Mouse (Mus musculus) kidney, embryonic 15.5 days (tissue): Measurements from ENCODE around the gene Evc2. TPM values are rescaled to one million over a fixed set of nuclear protein-coding genes. Genes with fewer than 3 reads are reported as not detected.
A peak's percentile ranks its signal among the peaks of the same experiment; 100 is the strongest.

Experiments
- ATAC-seq: fragments of 200-750 bp; cut with Nextera tagmentation; replicated peaks from 2 replicates; pipeline ENCODE4 v1.8.0; 2017; ENCODE audit warnings: moderate TSS enrichment; ENCODE audit not compliant: low FRiP score
- H3K27ac ChIP-seq: fragments of 300-500 bp; sonication (generic); 2 replicates; pipeline ENCODE4 v1.5.1; 2015; ENCODE audit warnings: mild to moderate bottlenecking, inconsistent platforms
- H3K27me3 ChIP-seq: fragments of 300-500 bp; sonication (generic); 2 replicates; pipeline ENCODE4 v1.6.1; 2015; ENCODE audit warnings: inconsistent platforms
- H3K36me3 ChIP-seq: fragments of 300-500 bp; sonication (generic); 2 replicates; pipeline ENCODE4 v1.6.1; 2015; ENCODE audit warnings: inconsistent platforms
- H3K4me1 ChIP-seq: fragments of 300-500 bp; sonication (generic); 2 replicates; pipeline ENCODE4 v1.6.1; 2015; ENCODE audit warnings: inconsistent platforms
- H3K4me2 ChIP-seq: fragments of 300-500 bp; sonication (generic); 2 replicates; pipeline ENCODE4 v1.6.1; 2015; ENCODE audit warnings: moderate library complexity, mild to moderate bottlenecking, inconsistent platforms
- H3K4me3 ChIP-seq: fragments of 300-500 bp; sonication (generic); replicated peaks from 2 replicates; pipeline ENCODE4 v1.5.1; 2015; ENCODE audit warnings: mild to moderate bottlenecking, inconsistent platforms
- H3K9ac ChIP-seq: fragments of 300-500 bp; sonication (generic); 2 replicates; pipeline ENCODE4 v1.6.1; 2015; ENCODE audit warnings: mild to moderate bottlenecking, inconsistent platforms
- H3K9me3 ChIP-seq: fragments of 300-500 bp; sonication (generic); replicated peaks from 2 replicates; pipeline ENCODE4 v1.6.1; 2016; ENCODE audit warnings: inconsistent platforms
- WGBS: fragments of 180-500 bp; shearing (Covaris S2); methylation state at CpG from one replicate; pipeline ENCODE4 v1.1.7; 2015; ENCODE audit warnings: mixed read lengths; 5-methylcytosine and 5-hydroxymethylcytosine counted together
- polyA plus RNA-seq: library from polyadenylated mRNA; unstranded; fragments of >200 nt; fragmentation: Nextera tagmentation; extraction: Ambion mirVana; gene quantifications from 2 replicates; pipeline ENCODE4 v1.2.1, GENCODE M21; 2015

Evc2 gene
- polyA plus RNA-seq, 1 experiment from 2014 or later = 22.8 TPM

GRCm38 (mm10) chr5:37377376-37377775 is 39.1 kb downstream of the Evc2 start:
- no peak for ATAC-seq
- Histone ChIP-seq H3K27me3 (no peaks in the 10 kb centered on the region), H3K9ac (no peak overlapping the region), H3K9me3 (no peaks in the 10 kb centered on the region), H3K4me1 (no peaks in the 10 kb centered on the region), H3K4me3 (no peak overlapping the region), H3K36me3 (peaks cover 88% of the 10 kb centered on the region), H3K4me2 (no peak overlapping the region), H3K27ac (no peak overlapping the region)
- 93% methylated on average over 7 of the region's 7 CpGs for WGBS

- H3K27me3 ChIP-seq = no peaks in the 10 kb centered on the region
- ATAC-seq = no peak
- no peaks in the 10 kb centered on the region for H3K9me3 ChIP-seq
- peaks cover 85% of the 10 kb centered on the region for H3K36me3 ChIP-seq
- no peaks in the 10 kb centered on the region for H3K4me1 ChIP-seq
- H3K9ac ChIP-seq = no peak overlapping the region
- 95% methylated on average over 4 of the region's 4 CpGs for WGBS
- H3K4me3 ChIP-seq = no peak overlapping the region
- H3K27ac ChIP-seq = no peak overlapping the region
- no peak overlapping the region for H3K4me2 ChIP-seq
Observed at GRCm38 (mm10) chr5:37380641-37381040, 42.3 kb downstream of the Evc2 start.

GRCm38 (mm10) chr5:37383570-37383969 is 45.3 kb downstream of the Evc2 start:
- no peak overlapping the region for H3K4me2 ChIP-seq
- no peaks in the 10 kb centered on the region for H3K9me3 ChIP-seq
- H3K4me1 ChIP-seq = no peaks in the 10 kb centered on the region
- WGBS = 95% methylated on average over 3 of the region's 3 CpGs
- no peak overlapping the region for H3K27ac ChIP-seq
- no peaks in the 10 kb centered on the region for H3K27me3 ChIP-seq
- ATAC-seq = no peak
- H3K4me3 ChIP-seq = no peak overlapping the region
- H3K9ac ChIP-seq = no peak overlapping the region
- H3K36me3 ChIP-seq = peaks cover 90% of the 10 kb centered on the region

- ATAC-seq = no peak
- no peaks in the 10 kb centered on the region for H3K27me3 ChIP-seq
- WGBS = 89% methylated on average over 3 of the region's 3 CpGs
- H3K36me3 ChIP-seq = peaks cover 62% of the 10 kb centered on the region
- 0 out of 2 replicates have a peak, but pooled peaks cover 3% of the 10 kb centered on the region for H3K4me1 ChIP-seq
- H3K27ac ChIP-seq = no peak overlapping the region
- no peaks in the 10 kb centered on the region for H3K9me3 ChIP-seq
- no peak overlapping the region for H3K9ac ChIP-seq
- no peak overlapping the region for H3K4me2 ChIP-seq
- no peak overlapping the region for H3K4me3 ChIP-seq
Observed at GRCm38 (mm10) chr5:37388646-37389045, 50.3 kb downstream of the Evc2 start.

- ATAC-seq = 0 out of 2 replicates have a peak, but pooled peaks have one; percentile 18
- 0 out of 2 replicates have a peak, but pooled peaks cover 3% of the 10 kb centered on the region for H3K4me1 ChIP-seq
- H3K9ac ChIP-seq = no peak overlapping the region
- H3K27ac ChIP-seq = peak overlapping the region; percentile 56; the same call in 1 of the 2 replicates
- H3K4me3 ChIP-seq = no peak overlapping the region
- 41% methylated on average over 13 of the region's 13 CpGs for WGBS
- no peaks in the 10 kb centered on the region for H3K9me3 ChIP-seq
- no peaks in the 10 kb centered on the region for H3K27me3 ChIP-seq
- no peak overlapping the region for H3K4me2 ChIP-seq
- peaks cover 56% of the 10 kb centered on the region for H3K36me3 ChIP-seq
Observed at GRCm38 (mm10) chr5:37389808-37390495, 51.7 kb downstream of the Evc2 start.

- no peak overlapping the region for H3K9ac ChIP-seq
- 0 out of 2 replicates have a peak, but pooled peaks cover 3% of the 10 kb centered on the region for H3K4me1 ChIP-seq
- no peak overlapping the region for H3K27ac ChIP-seq
- no peak overlapping the region for H3K4me2 ChIP-seq
- H3K4me3 ChIP-seq = no peak overlapping the region
- no peak for ATAC-seq
- peaks cover 58% of the 10 kb centered on the region for H3K36me3 ChIP-seq
- no peaks in the 10 kb centered on the region for H3K9me3 ChIP-seq
- no peaks in the 10 kb centered on the region for H3K27me3 ChIP-seq
- WGBS = 89% methylated on average over 10 of the region's 10 CpGs
Observed at GRCm38 (mm10) chr5:37390923-37391322, 52.6 kb downstream of the Evc2 start.

- H3K9ac ChIP-seq = no peak overlapping the region
- H3K27me3 ChIP-seq = no peaks in the 10 kb centered on the region
- no peak overlapping the region for H3K4me3 ChIP-seq
- no peaks in the 10 kb centered on the region for H3K9me3 ChIP-seq
- H3K4me1 ChIP-seq = 0 out of 2 replicates have a peak, but pooled peaks cover 3% of the 10 kb centered on the region
- 86% methylated on average over 10 of the region's 10 CpGs for whole genome bisulfite sequencing
- H3K4me2 ChIP-seq = no peak overlapping the region
- peaks cover 58% of the 10 kb centered on the region for H3K36me3 ChIP-seq
- H3K27ac ChIP-seq = no peak overlapping the region
- ATAC-seq = no peak
Observed at GRCm38 (mm10) chr5:37391901-37392300, 53.6 kb downstream of the Evc2 start.

- no peaks in the 10 kb centered on the region for H3K9me3 ChIP-seq
- no peak overlapping the region for H3K4me3 ChIP-seq
- no peaks in the 10 kb centered on the region for H3K27me3 ChIP-seq
- H3K36me3 ChIP-seq = peaks cover 66% of the 10 kb centered on the region
- H3K4me1 ChIP-seq = no peaks in the 10 kb centered on the region
- H3K9ac ChIP-seq = no peak overlapping the region
- WGBS = 87% methylated on average over 22 of the region's 22 CpGs
- no peak overlapping the region for H3K27ac ChIP-seq
- no peak overlapping the region for H3K4me2 ChIP-seq
- no peak for ATAC-seq
Observed at GRCm38 (mm10) chr5:37395172-37396030, 57.1 kb downstream of the Evc2 start.

- no peak overlapping the region for H3K4me2 ChIP-seq
- no peaks in the 10 kb centered on the region for H3K27me3 ChIP-seq
- no peaks in the 10 kb centered on the region for H3K4me1 ChIP-seq
- H3K27ac ChIP-seq = no peak overlapping the region
- peaks cover 65% of the 10 kb centered on the region for H3K36me3 ChIP-seq
- ATAC-seq = no peak
- WGBS = 85% methylated on average over 6 of the region's 6 CpGs
- H3K9me3 ChIP-seq = no peaks in the 10 kb centered on the region
- H3K9ac ChIP-seq = no peak overlapping the region
- H3K4me3 ChIP-seq = no peak overlapping the region
Observed at GRCm38 (mm10) chr5:37419028-37419427, 80.7 kb downstream of the Evc2 start.

- Histone ChIP-seq H3K9me3 (no peaks in the 10 kb centered on the region), H3K36me3 (peaks cover 34% of the 10 kb centered on the region), H3K4me1 (no peaks in the 10 kb centered on the region), H3K4me2 (no peak overlapping the region), H3K27ac (no peak overlapping the region), H3K4me3 (no peak overlapping the region), H3K27me3 (no peaks in the 10 kb centered on the region), H3K9ac (no peak overlapping the region)
- ATAC-seq = no peak
Observed at GRCm38 (mm10) chr5:37427210-37427609, 88.9 kb downstream of the Evc2 start.

GRCm38 (mm10) chr5:37435417-37435816 is 97.1 kb downstream of the Evc2 start:
- ATAC-seq = no peak
- no peak overlapping the region for H3K4me3 ChIP-seq
- H3K36me3 ChIP-seq = no peaks in the 10 kb centered on the region
- WGBS = 78% methylated on average over 3 of the region's 3 CpGs
- H3K9me3 ChIP-seq = no peaks in the 10 kb centered on the region
- no peak overlapping the region for H3K4me2 ChIP-seq
- no peaks in the 10 kb centered on the region for H3K27me3 ChIP-seq
- no peaks in the 10 kb centered on the region for H3K4me1 ChIP-seq
- H3K9ac ChIP-seq = no peak overlapping the region
- no peak overlapping the region for H3K27ac ChIP-seq

- Histone ChIP-seq H3K4me1 (no peaks in the 10 kb centered on the region), H3K9me3 (no peaks in the 10 kb centered on the region), H3K27ac (no peak overlapping the region), H3K27me3 (no peaks in the 10 kb centered on the region), H3K36me3 (no peaks in the 10 kb centered on the region), H3K4me2 (no peak overlapping the region), H3K4me3 (no peak overlapping the region), H3K9ac (no peak overlapping the region)
- 79% methylated on average over 2 of the region's 2 CpGs for WGBS
- no peak for ATAC-seq
Observed at GRCm38 (mm10) chr5:37442767-37443166, 104.5 kb downstream of the Evc2 start.
